Mouse (Mus musculus) bone marrow, adult 2 months (tissue): ENCODE results near the gene Hps1.

Experiments
- CTCF ChIP-seq: fragments of 200-500 bp; IDR thresholded peaks from 2 replicates; pipeline ENCODE4 v1.5.1; 2011; ENCODE audit warnings: low read length, control low read depth; ENCODE audit not compliant: control insufficient read depth, insufficient read depth
- POLR2A ChIP-seq: fragments of 200-500 bp; IDR thresholded peaks from 2 replicates; pipeline ENCODE4 v1.6.1; 2011; ENCODE audit warnings: low read depth, mild to moderate bottlenecking, control low read depth, low read length, borderline replicate concordance; ENCODE audit not compliant: control insufficient read depth

DNA sequence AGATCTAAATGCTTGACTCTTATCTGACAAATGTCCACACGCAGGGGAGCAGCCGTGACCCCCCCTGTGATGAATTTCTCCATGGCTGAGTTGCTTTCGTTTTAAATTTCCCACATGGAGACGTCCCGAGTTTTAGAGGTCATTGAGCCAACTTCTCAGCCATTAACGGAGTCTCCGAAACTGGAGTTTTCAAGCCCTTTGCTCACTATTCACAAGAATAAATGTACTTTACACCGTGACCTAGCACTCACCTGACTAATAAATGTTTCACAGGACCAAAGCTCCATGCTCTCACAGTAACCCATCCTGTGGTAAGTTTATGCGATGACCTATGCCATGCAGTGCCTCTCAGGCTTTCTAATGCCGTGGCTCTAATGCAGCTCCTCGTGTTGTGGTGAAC, 29.6 kb downstream of the Hps1 start:
- TF ChIP-seq CTCF (no peak), POLR2A (no peak)
